Mouse (Mus musculus) hindbrain, embryonic 16.5 days (tissue): ENCODE measurements around the gene Cyp2j8. TPM values are rescaled to one million over a fixed set of nuclear protein-coding genes. Genes with fewer than 3 reads are reported as not detected.
"Not testable (repeated sequence)": the region's sequence is repeated elsewhere in the genome, so short reads cannot be mapped to it uniquely, and the experiment has no call there.

Experiments
- ATAC-seq: fragments of 200-750 bp; cut with Nextera tagmentation; 2 replicates; pipeline ENCODE4 v1.8.0; 2017; ENCODE audit warnings: moderate TSS enrichment, moderate library complexity
- H3K27ac ChIP-seq: fragments of 300-500 bp; sonication (generic); 2 replicates; pipeline ENCODE4 v1.5.1; 2014; ENCODE audit warnings: low read depth, mild to moderate bottlenecking, control low read depth, low read length, moderate library complexity
- H3K27me3 ChIP-seq: fragments of 300-500 bp; sonication (generic); replicated peaks from 2 replicates; pipeline ENCODE4 v1.6.1; 2014; ENCODE audit warnings: low read length; ENCODE audit not compliant: control insufficient read depth, insufficient read depth
- H3K36me3 ChIP-seq: fragments of 300-500 bp; sonication (generic); 2 replicates; pipeline ENCODE4 v1.6.1; 2014; ENCODE audit warnings: mild to moderate bottlenecking, low read length, moderate library complexity, mixed read lengths; ENCODE audit not compliant: control insufficient read depth, insufficient read depth
- H3K4me1 ChIP-seq: fragments of 300-500 bp; sonication (generic); 2 replicates; pipeline ENCODE4 v1.6.1; 2014; ENCODE audit warnings: low read depth, low read length; ENCODE audit not compliant: control insufficient read depth, insufficient read depth
- H3K4me2 ChIP-seq: fragments of 300-500 bp; sonication (generic); 2 replicates; pipeline ENCODE4 v1.6.1; 2014; ENCODE audit warnings: mild to moderate bottlenecking, low read length, control low read depth, moderate library complexity
- H3K4me3 ChIP-seq: fragments of 300-500 bp; sonication (generic); 2 replicates; pipeline ENCODE4 v1.5.1; 2014; ENCODE audit warnings: mild to moderate bottlenecking, low read length, control low read depth, moderate library complexity
- H3K9ac ChIP-seq: fragments of 300-500 bp; sonication (generic); 2 replicates; pipeline ENCODE4 v1.6.1; 2014; ENCODE audit warnings: low read depth, mild to moderate bottlenecking, control low read depth, low read length, moderate library complexity
- H3K9me3 ChIP-seq: fragments of 300-500 bp; sonication (generic); 2 replicates; pipeline ENCODE4 v1.6.1; 2014; ENCODE audit warnings: mild to moderate bottlenecking, low read length, moderate library complexity; ENCODE audit not compliant: control insufficient read depth
- WGBS: fragments of 180-500 bp; shearing (Covaris S2); extraction: QIAGEN DNeasy Blood & Tissue Kit; methylation state at CpG from one replicate; pipeline ENCODE4 v1.1.7; 2014; 5-methylcytosine and 5-hydroxymethylcytosine counted together
- polyA plus RNA-seq: library from polyadenylated mRNA; unstranded; fragments of >200 nt; fragmentation: Nextera tagmentation; extraction: Ambion mirVana; gene quantifications from 2 replicates; pipeline ENCODE4 v1.2.1, GENCODE M21; 2015

Gene Cyp2j8
- polyA plus RNA-seq: 0.10 TPM in 1 of 2 replicates, not detected in the other

DNA sequence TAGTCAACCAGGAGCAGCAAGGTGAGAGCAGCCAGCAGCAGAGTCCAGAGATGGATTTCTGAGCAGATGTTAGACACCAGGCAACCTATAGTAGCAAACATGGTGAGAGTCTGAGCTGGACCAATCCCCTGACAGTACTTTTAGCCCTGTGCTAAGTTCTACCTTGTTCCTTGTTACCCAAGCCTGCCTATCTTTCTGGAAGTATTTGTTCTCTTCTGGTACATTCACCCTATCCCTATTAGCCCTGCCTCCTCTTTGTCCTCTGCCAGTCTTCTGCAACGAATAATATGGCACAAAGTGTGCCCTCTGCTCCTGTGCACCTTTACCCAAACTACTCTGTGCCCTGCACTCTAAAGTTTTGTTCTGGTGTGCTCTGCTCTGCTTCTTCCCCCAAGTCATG is at the start of gene Cyp2j8:
Gene Cyp2j8, minus strand, starts transcription at position 101 of the 400 bp plus-strand sequence.
- Histone ChIP-seq H3K4me1 (no peaks in the 10 kb centered on the region), H3K36me3 (no peaks in the 10 kb centered on the region), H3K9me3 (no peaks in the 10 kb centered on the region), H3K4me2 (no peak within 1 kb of the TSS), H3K4me3 (no peak within 1 kb of the TSS), H3K27ac (no peak within 1 kb of the TSS), H3K9ac (no peak within 1 kb of the TSS), H3K27me3 (no peaks in the 10 kb centered on the region)
- WGBS: 64% methylated on average over 1 of the region's 1 CpGs
- ATAC-seq: no peak

DNA sequence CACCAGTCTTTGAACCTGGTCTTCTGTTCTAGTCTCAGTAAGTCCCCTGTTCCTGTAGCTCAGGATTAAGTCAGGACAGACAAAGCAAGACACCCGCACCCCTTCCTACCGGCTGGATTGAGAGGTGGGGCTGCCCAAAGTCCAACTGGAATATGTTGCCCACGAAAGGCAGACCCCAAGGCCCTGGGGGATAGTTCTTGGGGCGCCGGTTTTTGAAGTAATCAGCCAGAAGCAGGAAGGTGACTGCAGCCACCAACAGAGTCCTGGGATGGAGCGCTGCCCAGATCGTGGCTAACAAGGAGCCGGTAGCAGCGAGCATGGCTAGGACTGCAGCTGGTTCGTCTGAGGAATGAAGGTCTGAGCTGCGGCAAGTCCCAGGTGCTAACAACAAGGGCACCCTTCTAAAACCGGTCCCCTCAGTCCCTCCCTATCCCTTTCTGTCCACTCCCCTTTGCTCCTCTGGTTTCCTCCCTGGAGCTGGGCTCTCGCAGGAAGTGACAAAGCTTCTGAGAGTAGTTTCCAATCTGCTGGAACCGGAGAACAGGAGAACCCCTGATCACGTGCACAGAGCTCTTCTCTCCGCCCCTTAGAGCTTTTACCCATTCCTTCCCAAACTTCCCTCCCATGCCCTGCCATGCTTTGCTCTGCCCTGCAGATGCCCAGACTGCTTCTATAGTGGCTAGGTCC is 46.1 kb upstream of the Cyp2j8 start, which contains the start of gene Cyp2j6:
Gene Cyp2j6, minus strand, starts transcription at position 529 of the 687 bp plus-strand sequence.
- H3K27ac ChIP-seq: peak within 1 kb of the TSS; percentile 76
- H3K36me3 ChIP-seq: no peaks in the 10 kb centered on the region
- peak within 1 kb of the TSS; percentile 83 for H3K9ac ChIP-seq
- H3K9me3 ChIP-seq: no peaks in the 10 kb centered on the region
- WGBS: 5% methylated on average over 16 of the region's 16 CpGs
- H3K4me2 ChIP-seq: peak within 1 kb of the TSS; percentile 82
- peak; percentile 96 for ATAC-seq
- no peaks in the 10 kb centered on the region for H3K4me1 ChIP-seq
- peak within 1 kb of the TSS; percentile 72 for H3K4me3 ChIP-seq
- H3K27me3 ChIP-seq: no peaks in the 10 kb centered on the region

DNA sequence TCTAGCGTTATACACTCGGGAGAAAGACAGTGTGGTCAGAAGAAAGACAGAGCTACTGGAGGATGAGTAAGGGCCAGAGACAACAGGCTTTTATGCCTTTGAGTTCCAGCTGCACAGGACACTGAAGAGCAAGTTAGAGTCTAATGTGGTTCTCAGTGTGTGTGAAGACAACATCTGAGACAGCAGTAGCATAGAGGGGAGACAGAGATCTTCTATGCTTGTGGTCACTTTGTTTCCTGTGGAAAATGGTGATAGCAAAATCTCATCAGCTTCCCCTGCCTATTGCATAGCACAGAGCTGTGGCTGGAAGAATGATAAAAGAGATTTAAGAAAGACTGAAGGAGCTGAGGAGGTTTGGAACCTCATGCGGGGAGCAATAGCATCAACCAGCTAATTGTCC is 44.4 kb upstream of the Cyp2j8 start:
- 91% methylated on average over 3 of the region's 3 CpGs for WGBS
- no peak overlapping the region for H3K27ac ChIP-seq
- H3K4me3 ChIP-seq: no peak overlapping the region
- no peaks in the 10 kb centered on the region for H3K27me3 ChIP-seq
- no peaks in the 10 kb centered on the region for H3K9me3 ChIP-seq
- H3K36me3 ChIP-seq: no peaks in the 10 kb centered on the region
- no peaks in the 10 kb centered on the region for H3K4me1 ChIP-seq
- H3K4me2 ChIP-seq: no peak overlapping the region
- no peak for ATAC-seq
- H3K9ac ChIP-seq: no peak overlapping the region

DNA sequence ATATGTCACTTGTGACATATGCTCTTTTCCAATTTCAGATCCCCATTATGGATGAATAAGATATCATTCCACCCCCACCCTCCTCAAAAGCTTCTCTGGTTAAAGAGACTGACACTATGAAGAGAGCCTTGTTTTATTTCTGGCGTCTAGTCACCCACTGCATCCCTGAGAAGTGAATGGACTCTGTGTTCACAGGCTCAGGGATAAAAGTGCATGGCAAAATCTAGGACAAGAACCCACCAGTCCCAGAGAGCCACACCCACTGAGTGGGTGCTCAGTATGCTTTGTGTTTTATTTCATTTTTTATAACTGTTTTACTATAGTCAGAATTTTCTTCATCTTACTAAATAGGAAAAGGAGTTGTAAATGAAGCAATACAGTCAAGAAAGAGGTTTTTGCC is 38.8 kb upstream of the Cyp2j8 start:
- H3K9me3 ChIP-seq: no peaks in the 10 kb centered on the region
- no peak overlapping the region for H3K9ac ChIP-seq
- no peak overlapping the region for H3K4me2 ChIP-seq
- H3K27ac ChIP-seq: no peak overlapping the region
- no peaks in the 10 kb centered on the region for H3K27me3 ChIP-seq
- ATAC-seq: peak; percentile 56; the same call in 1 of the 2 replicates
- no peaks in the 10 kb centered on the region for H3K4me1 ChIP-seq
- no peak overlapping the region for H3K4me3 ChIP-seq
- 53% methylated on average over 1 of the region's 1 CpGs for WGBS
- H3K36me3 ChIP-seq: no peaks in the 10 kb centered on the region

DNA sequence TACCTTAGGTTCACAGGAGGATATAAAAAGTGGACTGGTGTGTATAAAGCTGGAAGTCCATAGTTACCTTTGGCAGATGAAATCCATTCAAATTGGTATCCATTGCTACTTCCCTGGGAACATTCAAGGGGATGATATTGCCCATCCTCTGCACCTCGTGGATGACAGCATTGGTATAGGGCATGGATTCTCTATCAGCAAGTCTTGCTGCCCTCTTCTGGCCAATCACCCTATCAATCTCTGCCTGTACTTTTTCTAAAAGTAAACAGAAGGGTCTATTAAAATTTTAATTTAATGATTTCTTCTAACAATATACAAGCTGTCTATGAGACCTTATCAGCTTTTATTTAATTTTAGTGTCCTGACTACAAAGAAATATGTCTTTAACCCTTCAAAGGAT is 18.6 kb upstream of the Cyp2j8 start:
- no peak for ATAC-seq
- peaks cover 2% of the 10 kb centered on the region; the same call in 1 of the 2 replicates for H3K36me3 ChIP-seq
- H3K27ac ChIP-seq: no peak overlapping the region
- 21% methylated on average over 1 of the region's 1 CpGs for WGBS
- no peaks in the 10 kb centered on the region for H3K4me1 ChIP-seq
- H3K27me3 ChIP-seq: no peaks in the 10 kb centered on the region
- H3K4me2 ChIP-seq: no peak overlapping the region
- H3K4me3 ChIP-seq: no peak overlapping the region
- no peaks in the 10 kb centered on the region for H3K9me3 ChIP-seq
- no peak overlapping the region for H3K9ac ChIP-seq

DNA sequence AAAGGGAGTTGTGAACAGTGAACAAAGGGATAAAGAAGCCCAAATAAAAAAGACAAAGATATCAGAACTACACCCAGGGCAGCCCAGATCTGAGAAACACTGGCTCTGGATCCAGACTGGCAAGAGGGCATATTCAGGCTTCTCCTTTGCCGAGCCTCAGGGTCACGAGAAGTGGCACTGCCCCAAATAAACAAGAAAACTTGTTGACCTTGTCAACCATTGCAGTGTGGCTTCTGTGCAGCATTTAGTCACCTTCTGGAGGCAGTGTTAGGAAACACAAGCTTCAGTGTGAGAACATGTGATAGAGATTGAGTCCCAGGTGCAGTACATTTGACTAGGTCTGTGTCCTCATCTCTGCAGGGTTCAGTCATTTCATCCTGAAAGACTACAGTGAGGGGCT is 15.1 kb upstream of the Cyp2j8 start:
- Histone ChIP-seq H3K36me3 (peaks cover 4% of the 10 kb centered on the region; the same call in 1 of the 2 replicates), H3K27ac (no peak overlapping the region), H3K4me2 (no peak overlapping the region), H3K27me3 (no peaks in the 10 kb centered on the region), H3K4me1 (no peaks in the 10 kb centered on the region), H3K9ac (no peak overlapping the region), H3K9me3 (no peaks in the 10 kb centered on the region), H3K4me3 (no peak overlapping the region)
- ATAC-seq: no peak
- 88% methylated on average over 2 of the region's 2 CpGs for WGBS

DNA sequence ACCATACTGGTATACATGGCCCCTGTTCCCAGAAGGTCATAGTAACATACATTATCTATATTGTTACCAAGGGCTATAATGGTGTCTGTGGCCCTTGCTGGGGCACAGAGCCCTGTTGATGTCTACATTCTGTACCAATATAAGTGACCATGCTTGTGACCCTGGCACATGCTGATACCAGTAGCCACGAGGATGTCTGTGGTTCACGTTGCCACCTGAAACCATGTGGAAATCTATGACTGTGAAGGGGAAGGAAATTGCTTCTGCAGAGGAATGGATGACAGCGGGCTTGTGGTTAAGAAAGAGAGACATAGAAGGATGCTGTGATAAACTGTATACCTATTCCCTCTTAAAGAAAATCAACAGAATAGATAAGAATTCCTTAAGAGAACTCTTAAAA is 2.9 kb upstream of the Cyp2j8 start:
- H3K4me1 ChIP-seq: no peaks in the 10 kb centered on the region
- WGBS: 86% methylated on average over 3 of the region's 3 CpGs
- H3K27ac ChIP-seq: no peak overlapping the region
- H3K27me3 ChIP-seq: no peaks in the 10 kb centered on the region
- no peak overlapping the region for H3K4me2 ChIP-seq
- no peaks in the 10 kb centered on the region for H3K9me3 ChIP-seq
- H3K4me3 ChIP-seq: no peak overlapping the region
- no peak overlapping the region for H3K9ac ChIP-seq
- no peak for ATAC-seq
- H3K36me3 ChIP-seq: no peaks in the 10 kb centered on the region

DNA sequence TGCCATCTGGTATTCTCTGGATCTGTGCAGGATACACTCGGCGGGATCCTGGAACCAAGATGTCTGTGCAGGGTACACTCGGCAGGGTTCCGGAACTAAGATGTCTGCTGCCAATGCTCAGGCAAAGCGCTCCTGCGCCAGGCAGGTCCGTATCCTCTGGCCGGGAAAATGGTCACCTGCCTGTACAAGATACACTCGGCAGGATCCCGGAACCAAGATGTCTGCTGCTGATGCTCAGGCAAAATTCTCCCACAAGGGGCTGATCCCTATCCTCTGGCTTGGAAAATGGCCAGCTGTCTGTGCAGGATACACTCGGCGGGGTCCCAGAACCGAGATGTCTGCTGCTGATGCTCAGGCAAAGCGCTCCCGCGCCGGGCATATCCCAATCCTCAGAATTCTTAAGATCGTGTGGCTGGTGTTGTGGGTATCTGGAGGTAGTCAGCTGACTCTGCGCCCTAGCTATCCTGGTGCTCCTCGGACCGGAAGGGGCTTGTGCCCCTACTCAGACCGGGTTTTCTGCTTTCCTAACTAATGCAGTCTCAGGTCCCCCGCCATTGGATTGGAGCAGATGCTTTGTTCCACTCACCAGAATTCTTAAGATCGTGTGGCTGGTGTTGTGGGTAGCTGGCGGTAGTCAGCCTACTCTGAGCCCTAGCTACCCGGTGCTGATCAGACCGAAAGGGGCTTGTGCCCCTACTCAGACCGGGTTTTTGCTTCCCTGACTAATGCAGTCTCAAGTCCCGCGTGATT is 43.7 kb downstream of the Cyp2j8 start:
- not testable (repeated sequence) for ATAC-seq, H3K27ac ChIP-seq, H3K9me3 ChIP-seq, H3K27me3 ChIP-seq, H3K4me2 ChIP-seq, H3K9ac ChIP-seq, H3K4me1 ChIP-seq, H3K4me3 ChIP-seq, H3K36me3 ChIP-seq
- WGBS: 89% methylated on average over 30 of the region's 30 CpGs
